Mouse (Mus musculus): ENCODE data around the gene Nr1d1.

GRCm38 (mm10) chr11:98751221-98751782 lies 23.8 kb downstream of the Nr1d1 start:
- TF ChIP-seq MAFK (IDR thresholded peaks at IDR 0.05; ENCODE audit: insufficient read depth, low read depth, low read length) (no peak), HCFC1 (IDR thresholded peaks at IDR 0.05; ENCODE audit: borderline replicate concordance, insufficient read depth, low read length) (no peak), ZC3H11A (IDR thresholded peaks at IDR 0.05; ENCODE audit: borderline replicate concordance, low read depth, low read length) (no peak), CHD2 (IDR thresholded peaks at IDR 0.05; ENCODE audit: low read depth, low read length) (no peak), ZNF384 (IDR thresholded peaks at IDR 0.05; ENCODE audit: low read depth, low read length) (no peak)

Data from ES-E14 (cell line).